Mouse (Mus musculus) left cerebral cortex, postnatal 4 days (tissue): ENCODE measurements around the gene Mfn2. TPM values are rescaled to one million over a fixed set of nuclear protein-coding genes. Genes with fewer than 3 reads are reported as not detected.

Source experiments
- DNase-seq: peaks from one replicate; pipeline ENCODE4 v3.0.0-alpha.2; 2022
- intact Hi-C: fragments of 180-260 bp; cut with DNase I; formaldehyde crosslinking; loops from one replicate; pipeline ENCODE4 v1.15.1; 2025
- total RNA-seq, 2 experiments: library from RNA; stranded (reverse); gene quantifications; 2 replicates each; pipeline ENCODE4 v1.2.3; 2021

Mfn2 gene
- total RNA-seq = 100 to 1,000 TPM; 134 to 155 TPM

- DNase-seq = peak; percentile 92
- intact Hi-C loops = no loop called here
Measured at GRCm38 (mm10) chr4:147904313-147905089, at the start of gene Mfn2. Gene Mfn2 (minus strand): TSS chr4:147904704.

GRCm38 (mm10) chr4:147953590-147953989 lies 49.1 kb upstream of the Mfn2 start:
- DNase-seq = peak; percentile 48
- intact Hi-C loops = no loop called here

- intact Hi-C loops = no loop called here
Measured at GRCm38 (mm10) chr4:147947511-147947910, 43.0 kb upstream of the Mfn2 start.

GRCm38 (mm10) chr4:147943005-147943404 lies 38.5 kb upstream of the Mfn2 start:
- no peak for DNase-seq
- intact Hi-C loops = no loop called here

More at GRCm38 (mm10) chr4:147947511-147947910, 43.0 kb upstream of the Mfn2 start:
- no peak for DNase-seq

GRCm38 (mm10) chr4:147941045-147942020 lies 36.8 kb upstream of the Mfn2 start:
- peak; percentile 29 for DNase-seq
- intact Hi-C loops = no loop called here

GRCm38 (mm10) chr4:147940576-147941044 lies 36.1 kb upstream of the Mfn2 start, which contains the start of gene 2510039O18Rik:
Gene 2510039O18Rik (plus strand): TSS chr4:147940895.
- peak; percentile 92 for DNase-seq
- intact Hi-C loops = no loop called here

- peak; percentile 11 for DNase-seq
- intact Hi-C loops = no loop called here
Measured at GRCm38 (mm10) chr4:147940111-147940510, 35.6 kb upstream of the Mfn2 start.

GRCm38 (mm10) chr4:147938148-147939096 lies 33.9 kb upstream of the Mfn2 start:
- DNase-seq = no peak
- intact Hi-C loops = no loop called here

- intact Hi-C loops = no loop called here
- DNase-seq = no peak
Measured at GRCm38 (mm10) chr4:147937486-147937885, 33.0 kb upstream of the Mfn2 start.

GRCm38 (mm10) chr4:147937021-147937420 lies 32.5 kb upstream of the Mfn2 start:
- intact Hi-C loops = no loop called here

GRCm38 (mm10) chr4:147936331-147936954 lies 31.9 kb upstream of the Mfn2 start, which contains the start of gene Plod1:
Gene Plod1 (minus strand): TSS chr4:147936767.
- DNase-seq = peak; percentile 72
- intact Hi-C loops = no loop called here

More at GRCm38 (mm10) chr4:147937021-147937420, 32.5 kb upstream of the Mfn2 start:
- DNase-seq = no peak

- intact Hi-C loops = no loop called here
- DNase-seq = no peak
Measured at GRCm38 (mm10) chr4:147935904-147936303, 31.4 kb upstream of the Mfn2 start.

- intact Hi-C loops = no loop called here
- DNase-seq = no peak
Measured at GRCm38 (mm10) chr4:147934611-147935010, 30.1 kb upstream of the Mfn2 start.

- intact Hi-C loops = no loop called here
- DNase-seq = no peak
Measured at GRCm38 (mm10) chr4:147934134-147934533, 29.6 kb upstream of the Mfn2 start.

GRCm38 (mm10) chr4:147930946-147931345 lies 26.4 kb upstream of the Mfn2 start:
- no peak for DNase-seq

GRCm38 (mm10) chr4:147928540-147928939 lies 24.0 kb upstream of the Mfn2 start:
- no peak for DNase-seq
- intact Hi-C loops = no loop called here

More at GRCm38 (mm10) chr4:147930946-147931345, 26.4 kb upstream of the Mfn2 start:
- intact Hi-C loops = no loop called here

GRCm38 (mm10) chr4:147928136-147928535 lies 23.6 kb upstream of the Mfn2 start:
- intact Hi-C loops = no loop called here

GRCm38 (mm10) chr4:147927705-147928104 lies 23.2 kb upstream of the Mfn2 start:
- DNase-seq = no peak

More at GRCm38 (mm10) chr4:147928136-147928535, 23.6 kb upstream of the Mfn2 start:
- no peak for DNase-seq

GRCm38 (mm10) chr4:147922341-147922740 lies 17.8 kb upstream of the Mfn2 start:
- intact Hi-C loops = no loop called here
- no peak for DNase-seq

More at GRCm38 (mm10) chr4:147927705-147928104, 23.2 kb upstream of the Mfn2 start:
- intact Hi-C loops = no loop called here
